Mouse (Mus musculus) right cerebral cortex, postnatal 36 days (tissue): Measurements from ENCODE around the gene Ctsa.

Source experiments
- DNase-seq, 2 experiments: peaks; one replicate each; pipeline ENCODE4 v3.0.0; 2022; ENCODE audit warnings: low spot score in 2 of 2, mixed read lengths in 1 of 2

The Ctsa gene

GRCm38 (mm10) chr2:164804533-164805331 lies 27.9 kb upstream of the Ctsa start, which contains the start of the genes Acot8 and Zswim3:
Gene Acot8, minus strand, starts transcription at chr2:164804882.
Gene Zswim3, plus strand, starts transcription at chr2:164805098.
- peak; percentile 96 to 97 for DNase-seq

- DNase-seq = no peak
Observed at GRCm38 (mm10) chr2:164805332-164805718, 27.3 kb upstream of the Ctsa start.

- no peak for DNase-seq
Observed at GRCm38 (mm10) chr2:164806614-164807013, 26.1 kb upstream of the Ctsa start.

GRCm38 (mm10) chr2:164813557-164813956 lies 19.1 kb upstream of the Ctsa start:
- no peak for DNase-seq

GRCm38 (mm10) chr2:164815348-164815747 lies 17.3 kb upstream of the Ctsa start:
- no peak for DNase-seq

- no peak for DNase-seq
Observed at GRCm38 (mm10) chr2:164815821-164816220, 16.9 kb upstream of the Ctsa start.

- no peak for DNase-seq
Observed at GRCm38 (mm10) chr2:164817206-164817605, 15.5 kb upstream of the Ctsa start.

GRCm38 (mm10) chr2:164817703-164818102 lies 15.0 kb upstream of the Ctsa start:
- DNase-seq = no peak

- DNase-seq = no peak
Observed at GRCm38 (mm10) chr2:164821060-164821459, 11.6 kb upstream of the Ctsa start.

- DNase-seq = peak; percentile 99
Observed at GRCm38 (mm10) chr2:164822636-164823165, 10.0 kb upstream of the Ctsa start, which contains the start of gene Zswim1. Gene Zswim1, plus strand, starts transcription at chr2:164822686.

- peak in 1 of 2 experiments; percentile 28 for DNase-seq
Observed at GRCm38 (mm10) chr2:164823181-164823585, 9.5 kb upstream of the Ctsa start.

GRCm38 (mm10) chr2:164823969-164824368 lies 8.7 kb upstream of the Ctsa start:
- no peak for DNase-seq

- no peak for DNase-seq
Observed at GRCm38 (mm10) chr2:164825521-164825920, 7.2 kb upstream of the Ctsa start.

- no peak for DNase-seq
Observed at GRCm38 (mm10) chr2:164827146-164827850, 5.4 kb upstream of the Ctsa start.

GRCm38 (mm10) chr2:164828437-164828836 lies 4.2 kb upstream of the Ctsa start, which contains the start of gene Spata25:
Gene Spata25, minus strand, starts transcription at chr2:164828537.
- no peak for DNase-seq

GRCm38 (mm10) chr2:164829090-164829489 lies 3.6 kb upstream of the Ctsa start:
- DNase-seq = no peak

- no peak for DNase-seq
Observed at GRCm38 (mm10) chr2:164831029-164831428, 1.6 kb upstream of the Ctsa start.

GRCm38 (mm10) chr2:164832032-164832747 lies 483 bp upstream of the Ctsa start:
- no peak for DNase-seq

- peak; percentile 89 to 92 for DNase-seq
Observed at GRCm38 (mm10) chr2:164833314-164833959, 764 bp downstream of the Ctsa start, which contains the start of gene Neurl2. Gene Neurl2, minus strand, starts transcription at chr2:164833456.

GRCm38 (mm10) chr2:164834531-164834930 lies 1.9 kb downstream of the Ctsa start:
- no peak for DNase-seq

- no peak for DNase-seq
Observed at GRCm38 (mm10) chr2:164835164-164835563, 2.5 kb downstream of the Ctsa start.
